Mouse (Mus musculus) yolk sac, embryonic 10.5 days (tissue): Measurements from ENCODE around the gene Bbs5.
A peak's percentile ranks its signal among the peaks of the same experiment; 100 is the strongest.
"Not testable (repeated sequence)": the region's sequence is repeated elsewhere in the genome, so short reads cannot be mapped to it uniquely, and the experiment has no call there.

Source experiments
- DNase-seq: peaks from one replicate; pipeline ENCODE4 v3.0.0-alpha.2; 2017; ENCODE audit warnings: low spot score

Bbs5 gene

GRCm38 (mm10) chr2:69646726-69647490 lies at the start of gene Bbs5:
Bbs5 (plus strand) TSS chr2:69647171.
- DNase-seq: peak; percentile 88

- peak; percentile 79 for DNase-seq
Measured at GRCm38 (mm10) chr2:69603726-69604393, 43.1 kb upstream of the Bbs5 start.

- DNase-seq: peak; percentile 50
Measured at GRCm38 (mm10) chr2:69606621-69607020, 40.4 kb upstream of the Bbs5 start.

- DNase-seq: peak; percentile 87
Measured at GRCm38 (mm10) chr2:69612237-69612636, 34.7 kb upstream of the Bbs5 start.

- no peak for DNase-seq
Measured at GRCm38 (mm10) chr2:69612716-69613115, 34.3 kb upstream of the Bbs5 start.

- DNase-seq: peak; percentile 57
Measured at GRCm38 (mm10) chr2:69613237-69613636, 33.7 kb upstream of the Bbs5 start.

GRCm38 (mm10) chr2:69618336-69618735 lies 28.6 kb upstream of the Bbs5 start:
- DNase-seq: no peak

- no peak for DNase-seq
Measured at GRCm38 (mm10) chr2:69619286-69619685, 27.7 kb upstream of the Bbs5 start.

GRCm38 (mm10) chr2:69629215-69629614 lies 17.8 kb upstream of the Bbs5 start:
- DNase-seq: no peak

- no peak for DNase-seq
Measured at GRCm38 (mm10) chr2:69629914-69630313, 17.1 kb upstream of the Bbs5 start.

GRCm38 (mm10) chr2:69630792-69631191 lies 16.2 kb upstream of the Bbs5 start:
- no peak for DNase-seq

- DNase-seq: no peak
Measured at GRCm38 (mm10) chr2:69631449-69631848, 15.5 kb upstream of the Bbs5 start.

GRCm38 (mm10) chr2:69635064-69635701 lies 11.8 kb upstream of the Bbs5 start:
- peak; percentile 38 for DNase-seq

GRCm38 (mm10) chr2:69635807-69636206 lies 11.2 kb upstream of the Bbs5 start:
- DNase-seq: no peak

- DNase-seq: not testable (repeated sequence)
Measured at GRCm38 (mm10) chr2:69637989-69638388, 9.0 kb upstream of the Bbs5 start.

GRCm38 (mm10) chr2:69640100-69640499 lies 6.9 kb upstream of the Bbs5 start:
- no peak for DNase-seq

- no peak for DNase-seq
Measured at GRCm38 (mm10) chr2:69644968-69645617, 1.9 kb upstream of the Bbs5 start.

GRCm38 (mm10) chr2:69649716-69650115 lies 2.7 kb downstream of the Bbs5 start:
- DNase-seq: no peak

- DNase-seq: no peak
Measured at GRCm38 (mm10) chr2:69659326-69659725, 12.4 kb downstream of the Bbs5 start.

GRCm38 (mm10) chr2:69663827-69664476 lies 17.0 kb downstream of the Bbs5 start:
- no peak for DNase-seq

- no peak for DNase-seq
Measured at GRCm38 (mm10) chr2:69667656-69668055, 20.7 kb downstream of the Bbs5 start.

GRCm38 (mm10) chr2:69668414-69668813 lies 21.4 kb downstream of the Bbs5 start:
- DNase-seq: no peak
